Mouse (Mus musculus): Measurements from ENCODE around the gene Ahdc1. TPM values are rescaled to one million over a fixed set of nuclear protein-coding genes. Genes with fewer than 3 reads are reported as not detected.

Gene Ahdc1
- polyA plus RNA-seq, 1 experiment: 58.2 TPM

- Histone ChIP-seq H3K36me3 (ENCODE audit: control insufficient read depth, insufficient read depth) (no peaks in the 10 kb centered on the region), H3K27me3 (ENCODE audit: control insufficient read depth, insufficient read depth, insufficient read length) (no peaks in the 10 kb centered on the region), H3ac (ENCODE audit: control insufficient read depth, insufficient read length) (no peak overlapping the region), H3K79me2 (ENCODE audit: control insufficient read depth, insufficient read depth) (no peaks in the 10 kb centered on the region), H3K4me3 (no peak overlapping the region), H3K4me2 (ENCODE audit: low read depth) (no peak overlapping the region)
- TF ChIP-seq REST (IDR thresholded peaks at IDR 0.05; ENCODE audit: insufficient read depth, insufficient read length) (no peak), POLR2A (IDR thresholded peaks at IDR 0.05; ENCODE audit: insufficient read length, low read depth) (no peak), POLR2AphosphoS2 (IDR thresholded peaks at IDR 0.05; ENCODE audit: insufficient read length, low read depth) (no peak), MAX (IDR thresholded peaks at IDR 0.05; ENCODE audit: low read depth) (no peak)
These were observed 110.4 kb downstream of the Ahdc1 start for GRCm38 (mm10) chr4:133121416-133121815.

DNA sequence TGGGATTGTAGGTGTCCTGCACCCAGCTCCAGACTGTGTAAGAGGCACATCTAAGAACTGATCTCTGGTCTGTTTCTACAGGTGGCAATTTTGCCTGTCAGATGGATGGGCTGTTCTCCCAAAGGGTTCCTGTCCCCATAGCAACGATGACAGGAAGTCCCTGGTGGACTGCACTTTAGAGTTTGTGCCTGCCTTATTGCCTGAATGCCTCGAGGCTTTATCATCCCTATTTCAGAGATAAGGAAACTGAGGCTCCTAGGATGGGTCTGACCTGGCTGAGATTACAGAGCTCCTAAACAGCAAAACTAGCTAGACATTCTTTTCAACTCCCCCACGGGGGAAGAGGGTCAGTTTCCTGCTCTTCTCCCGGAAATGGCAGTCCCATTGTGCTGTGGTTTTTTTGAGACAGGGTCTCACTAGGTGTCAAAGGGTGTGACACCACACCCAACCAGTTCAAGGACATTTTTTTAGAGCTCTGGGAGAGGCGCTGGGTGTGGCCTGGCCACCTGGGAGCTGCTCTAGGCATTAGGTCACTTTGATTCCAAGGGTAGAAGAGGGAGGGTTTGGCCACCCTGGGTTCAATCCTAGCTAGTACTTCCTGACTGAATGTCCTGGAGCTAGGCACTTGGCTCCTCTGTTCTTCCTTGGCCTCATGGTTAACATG lies 111.0 kb downstream of the Ahdc1 start:
- H3K4me3 ChIP-seq: no peak overlapping the region
- no peaks in the 10 kb centered on the region for H3K36me3 ChIP-seq (ENCODE audit: control insufficient read depth, insufficient read depth)
- TF ChIP-seq E2F4 (IDR thresholded peaks at IDR 0.05; ENCODE audit: insufficient read depth): no peak
- TF ChIP-seq USF1 (IDR thresholded peaks at IDR 0.05; ENCODE audit: low read depth): no peak
- no peak for TF ChIP-seq TCF12 (IDR thresholded peaks at IDR 0.05; ENCODE audit: insufficient read depth, poor library complexity, severe bottlenecking)
- TF ChIP-seq MAX (IDR thresholded peaks at IDR 0.05; ENCODE audit: low read depth): no peak
- no peak for TF ChIP-seq POLR2A (IDR thresholded peaks at IDR 0.05; ENCODE audit: insufficient read length, low read depth)
- no peak for TF ChIP-seq TCF3 (IDR thresholded peaks at IDR 0.05; ENCODE audit: insufficient read length, low read depth)
- TF ChIP-seq MYOD1 (IDR thresholded peaks at IDR 0.05; ENCODE audit: control insufficient read depth in 1 of 3, insufficient read length in 2 of 3, low read depth in 2 of 3): no peak
- no peak for TF ChIP-seq POLR2AphosphoS2 (IDR thresholded peaks at IDR 0.05; ENCODE audit: insufficient read length, low read depth)
- no peak for TF ChIP-seq CEBPB (IDR thresholded peaks at IDR 0.05; ENCODE audit: insufficient read depth, poor library complexity, severe bottlenecking)
- TF ChIP-seq MYOG (IDR thresholded peaks at IDR 0.05; ENCODE audit: control insufficient read depth in 1 of 3, insufficient read depth in 1 of 3, insufficient read length in 2 of 3, low read depth in 2 of 3): no peak
- no peak for TF ChIP-seq SRF (IDR thresholded peaks at IDR 0.05; ENCODE audit: control insufficient read depth, insufficient read length, low read depth)
- TF ChIP-seq REST (IDR thresholded peaks at IDR 0.05; ENCODE audit: insufficient read depth, insufficient read length): no peak
- H3ac ChIP-seq (ENCODE audit: control insufficient read depth, insufficient read length): no peak overlapping the region
- no peak overlapping the region for H3K4me2 ChIP-seq (ENCODE audit: low read depth)
- H3K79me2 ChIP-seq (ENCODE audit: control insufficient read depth, insufficient read depth): no peaks in the 10 kb centered on the region
- H3K27me3 ChIP-seq (ENCODE audit: control insufficient read depth, insufficient read depth, insufficient read length): no peaks in the 10 kb centered on the region

DNA sequence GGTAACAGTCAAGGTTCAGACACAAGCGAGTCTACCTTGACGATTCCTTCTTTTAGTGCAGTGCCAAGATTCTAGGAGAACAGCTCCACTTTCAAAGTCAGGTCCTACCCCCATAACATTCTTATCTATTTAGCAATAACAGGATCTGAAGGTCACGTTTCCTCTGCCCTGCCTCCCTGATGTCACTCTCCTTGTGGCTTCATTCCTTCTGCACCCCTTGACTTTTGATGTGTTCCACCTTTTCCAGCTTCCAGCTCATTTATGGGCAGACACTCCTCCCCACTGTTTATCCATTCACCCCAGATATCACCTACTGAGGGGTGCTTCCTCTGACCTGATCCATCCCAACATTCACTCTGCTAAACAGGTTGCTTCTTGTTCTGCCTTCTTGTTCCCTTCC lies 116.0 kb downstream of the Ahdc1 start:
- Histone ChIP-seq H3K36me3 (ENCODE audit: control insufficient read depth, insufficient read depth) (no peaks in the 10 kb centered on the region), H3K4me2 (ENCODE audit: low read depth) (no peak overlapping the region), H3K27me3 (ENCODE audit: control insufficient read depth, insufficient read depth, insufficient read length) (no peaks in the 10 kb centered on the region), H3K79me2 (ENCODE audit: control insufficient read depth, insufficient read depth) (peaks cover 16% of the 10 kb centered on the region), H3ac (ENCODE audit: control insufficient read depth, insufficient read length) (no peak overlapping the region), H3K4me3 (no peak overlapping the region)
- no peak for TF ChIP-seq TCF3 (IDR thresholded peaks at IDR 0.05; ENCODE audit: insufficient read length, low read depth)
- TF ChIP-seq USF1 (IDR thresholded peaks at IDR 0.05; ENCODE audit: low read depth): no peak
- no peak for TF ChIP-seq MYOD1 (IDR thresholded peaks at IDR 0.05; ENCODE audit: control insufficient read depth in 1 of 3, insufficient read length in 2 of 3, low read depth in 2 of 3)

Other genes starting within 250 kb of the Ahdc1 start
- 13.9 TPM for gene Rpa2, start 242.9 kb upstream of the Ahdc1 start, polyA plus RNA-seq (2012; fragmentation: generic; extraction: Trizol)
- not detected for gene Themis2, start 214.9 kb upstream of the Ahdc1 start, polyA plus RNA-seq (2012; fragmentation: generic; extraction: Trizol)
- 62.4 TPM for gene Ppp1r8, start 168.1 kb upstream of the Ahdc1 start, polyA plus RNA-seq (2012; fragmentation: generic; extraction: Trizol)
- gene Stx12, start 126.8 kb upstream of the Ahdc1 start, polyA plus RNA-seq (2012; fragmentation: generic; extraction: Trizol): 23.4 TPM
- gene Fam76a, start 88.7 kb upstream of the Ahdc1 start, polyA plus RNA-seq (2012; fragmentation: generic; extraction: Trizol): 13.0 TPM
- gene Fgr, start 37.2 kb upstream of the Ahdc1 start, polyA plus RNA-seq (2012; fragmentation: generic; extraction: Trizol): not detected
- 62.0 TPM for gene Wasf2, start 119.2 kb downstream of the Ahdc1 start, polyA plus RNA-seq (2012; fragmentation: generic; extraction: Trizol)
- gene Cd164l2, start 200.9 kb downstream of the Ahdc1 start, polyA plus RNA-seq (2012; fragmentation: generic; extraction: Trizol): 0.22 TPM
- gene Gpr3, start 201.3 kb downstream of the Ahdc1 start, polyA plus RNA-seq (2012; fragmentation: generic; extraction: Trizol): 0.40 TPM
- 4.6 TPM for gene Map3k6, start 229.6 kb downstream of the Ahdc1 start, polyA plus RNA-seq (2012; fragmentation: generic; extraction: Trizol)

All from myocyte (in vitro differentiated cells).